Comparison of ENCODE assay signal across 14 mouse cellular contexts in the genomic region with DNA sequence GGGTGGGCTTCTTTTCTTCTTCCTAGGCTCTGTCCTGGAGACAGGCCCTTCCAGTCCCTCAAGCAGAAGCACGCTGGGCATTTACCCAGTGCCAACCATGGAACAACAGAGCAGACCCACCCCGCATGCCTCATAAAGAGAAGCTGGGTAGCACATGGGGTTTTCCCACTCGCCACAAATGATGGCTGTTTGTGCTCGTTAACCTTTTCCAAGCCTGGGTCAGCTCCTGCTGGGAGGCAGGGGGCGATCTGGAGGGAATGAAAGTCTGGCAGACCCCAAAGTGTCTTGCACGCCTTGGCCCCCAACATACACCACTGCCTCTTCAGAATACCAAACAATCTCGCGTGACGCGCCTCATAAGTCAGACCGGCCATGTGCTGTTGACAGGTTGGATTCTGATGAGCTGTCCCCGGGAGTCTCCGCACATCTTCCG. TPM values are rescaled to one million over a fixed set of nuclear protein-coding genes. Genes with fewer than 3 reads are reported as not detected.
DNase-seq lines count a peak whose midpoint lies in the region; ATAC-seq lines count a peak whose summit lies in the region.
"Had no signal": no experiment of that assay in that cellular context is flagged by ENCODE, and none has a peak within 500 bp of the region (broad histone marks: within the 10 kb centered on the region; RNA-seq: fewer than 3 reads in every experiment).

No protein-coding gene starts in this region.

- no peak overlapping the region for H3K4me3 ChIP-seq in heart, embryonic 14.5 days (ENCODE audit: control insufficient read depth in 1 of 2, insufficient read depth in 1 of 2, low read depth in 1 of 2, low read length in 2 of 2)
- no peak overlapping the region for H3K4me3 ChIP-seq in forebrain, embryonic 15.5 days
- no peak overlapping the region for H3K4me3 ChIP-seq in midbrain, embryonic 11.5 days (ENCODE audit: low read depth, low read length)

- 42% methylated on average over 14 of the region's 14 CpGs for WGBS in heart, embryonic 14.5 days
- WGBS in forebrain, embryonic 15.5 days: 37% methylated on average over 14 of the region's 14 CpGs
- WGBS in midbrain, embryonic 11.5 days: 52% methylated on average over 14 of the region's 14 CpGs

- ATAC-seq in heart, embryonic 14.5 days (ENCODE audit: insufficient number of reproducible peaks, insufficient read depth, low FRiP score, low read depth): no peak
- ATAC-seq in forebrain, embryonic 15.5 days (replicated peaks): peak; percentile 57
- ATAC-seq in midbrain, embryonic 11.5 days (ENCODE audit: low FRiP score): peak; percentile 48
- ATAC-seq in erythroid progenitor cell, adult 5-6 weeks (replicated peaks; ENCODE audit: low FRiP score, poor library complexity, severe bottlenecking): no peak
- ATAC-seq: Patski had no signal

- no peaks in the 10 kb centered on the region for H3K36me3 ChIP-seq in heart, embryonic 14.5 days (ENCODE audit: control insufficient read depth, insufficient read depth, low read length)
- no peaks in the 10 kb centered on the region for H3K36me3 ChIP-seq in forebrain, embryonic 15.5 days
- no peaks in the 10 kb centered on the region for H3K36me3 ChIP-seq in midbrain, embryonic 11.5 days (ENCODE audit: control insufficient read depth, insufficient read depth, low read length)

- H3K27me3 ChIP-seq in heart, embryonic 14.5 days (ENCODE audit: control insufficient read depth, insufficient read depth, low read length): no peaks in the 10 kb centered on the region
- H3K27me3 ChIP-seq in forebrain, embryonic 15.5 days: no peaks in the 10 kb centered on the region
- H3K27me3 ChIP-seq in midbrain, embryonic 11.5 days (ENCODE audit: control insufficient read depth, insufficient read depth, low read length): no peaks in the 10 kb centered on the region

- DNase-seq in heart, postnatal 36 days: no peak
- DNase-seq in midbrain, embryonic 11.5 days (ENCODE audit: low spot score, missing footprints): peak; percentile 86
- DNase-seq in retina, embryonic 14.5 days (ENCODE audit: low spot score): peak; percentile 62
- DNase-seq in layer of hippocampus, adult 18-20 months (ENCODE audit: low spot score in 2 of 2): no peak
- no peak for DNase-seq in testis, postnatal 10 days (ENCODE audit: low spot score)
- DNase-seq: adrenal gland, adult 8-10 months; thymus, adult 2 months had no signal

- no peak overlapping the region for H3K9ac ChIP-seq in heart, embryonic 14.5 days (ENCODE audit: low read length)
- H3K9ac ChIP-seq in forebrain, embryonic 15.5 days (replicated peaks): no peak overlapping the region
- H3K9ac ChIP-seq in midbrain, embryonic 11.5 days (ENCODE audit: low read length): no peak overlapping the region

- peak overlapping the region; percentile 45 for H3K4me2 ChIP-seq in heart, embryonic 14.5 days (ENCODE audit: low read length)
- 0 out of 2 replicates have a peak overlapping the region, but pooled peaks have one; percentile 5 for H3K4me2 ChIP-seq in forebrain, embryonic 15.5 days (replicated peaks)
- H3K4me2 ChIP-seq in midbrain, embryonic 11.5 days: no peak overlapping the region
- H3K4me2 ChIP-seq: liver, embryonic 11.5 days had no signal

- H3K27ac ChIP-seq in heart, embryonic 14.5 days (replicated peaks in 1 of 2; ENCODE audit: control insufficient read depth in 1 of 2, insufficient read depth in 1 of 2, low read depth in 2 of 2, low read length in 2 of 2): no peak overlapping the region
- H3K27ac ChIP-seq in forebrain, embryonic 15.5 days (replicated peaks): no peak overlapping the region
- H3K27ac ChIP-seq in midbrain, embryonic 11.5 days (ENCODE audit: low read depth, low read length): no peak overlapping the region; the same call in 1 of the 2 replicates
- H3K27ac ChIP-seq: macrophage had no signal

- H3K9me3 ChIP-seq in heart, embryonic 14.5 days (ENCODE audit: control insufficient read depth, low read length): no peaks in the 10 kb centered on the region
- H3K9me3 ChIP-seq in forebrain, embryonic 15.5 days: no peaks in the 10 kb centered on the region
- H3K9me3 ChIP-seq in midbrain, embryonic 11.5 days (ENCODE audit: control insufficient read depth, low read length): no peaks in the 10 kb centered on the region

- peaks cover 13 to 21% of the 10 kb centered on the region in 2 experiments for H3K4me1 ChIP-seq in heart, embryonic 14.5 days (ENCODE audit: control insufficient read depth in 2 of 2, insufficient read depth in 2 of 2, low read length in 2 of 2)
- peaks cover 17% of the 10 kb centered on the region for H3K4me1 ChIP-seq in forebrain, embryonic 15.5 days
- H3K4me1 ChIP-seq in midbrain, embryonic 11.5 days (ENCODE audit: control insufficient read depth, insufficient read depth, low read length): peaks cover 18% of the 10 kb centered on the region

- intact Hi-C loops in heart, postnatal 36 days (cut with DNase I): no loop called here

RNA-seq across cellular contexts. Expression of a gene that starts 21.6 kb away (rescaled TPM):
- polyA plus RNA-seq in heart, embryonic 14.5 days (2014; fragmentation: Nextera tagmentation; extraction: Ambion mirVana): not detected in 2 replicates
- not detected for total RNA-seq in heart, postnatal 36 days (2021)
- polyA plus RNA-seq in forebrain, embryonic 15.5 days (2015; fragmentation: Nextera tagmentation; extraction: Ambion mirVana): 0.45 and 0.47 TPM in 2 replicates
- 0.29 TPM in 1 of 2 replicates, not detected in the other for polyA plus RNA-seq in midbrain, embryonic 11.5 days (2014; fragmentation: Nextera tagmentation; extraction: Ambion mirVana)
- total RNA-seq in layer of hippocampus, adult 18-20 months (2021): not detected
- 2.2 TPM in 1 of 2 replicates, not detected in the other for total RNA-seq in erythroid progenitor cell, adult 5-6 weeks (2015; ENCODE audit: low replicate concordance)
- total RNA-seq in erythroid progenitor cell, adult 5-6 weeks (2017; ENCODE audit: low replicate concordance): not detected in 2 replicates
- total RNA-seq: adrenal gland, adult 8-10 months had no signal
- polyA plus RNA-seq: kidney, embryonic 14.5 days; liver, embryonic 11.5 days; macrophage; Patski had no signal

RNA-seq across cellular contexts. Expression of a gene that starts 28.5 kb away (rescaled TPM):
- 0.59 and 0.89 TPM in 2 replicates for polyA plus RNA-seq in heart, embryonic 14.5 days (2014; fragmentation: Nextera tagmentation; extraction: Ambion mirVana)
- total RNA-seq in heart, postnatal 36 days (2021): under 1 TPM; 0.05 to 0.19 TPM
- polyA plus RNA-seq in forebrain, embryonic 15.5 days (2015; fragmentation: Nextera tagmentation; extraction: Ambion mirVana): 0.08 TPM in 1 of 2 replicates, not detected in the other
- 0.25 and 0.26 TPM in 2 replicates for polyA plus RNA-seq in midbrain, embryonic 11.5 days (2014; fragmentation: Nextera tagmentation; extraction: Ambion mirVana)
- total RNA-seq in layer of hippocampus, adult 18-20 months (2021): under 1 TPM; 0.40 to 0.41 TPM
- 0.84 and 20.2 TPM in 2 replicates for total RNA-seq in erythroid progenitor cell, adult 5-6 weeks (2015; ENCODE audit: low replicate concordance)
- 0.15 and 1.4 TPM in 2 replicates for total RNA-seq in erythroid progenitor cell, adult 5-6 weeks (2017; ENCODE audit: low replicate concordance)

Comparison
In these comparisons a context has a peak if more than half of its experiments do, and no peak if none do; other contexts are left out.
1. ATAC-seq: peak in forebrain, embryonic 15.5 days (single experiment) and midbrain, embryonic 11.5 days (single experiment); none in heart, embryonic 14.5 days (single experiment) and erythroid progenitor cell, adult 5-6 weeks (single experiment).
2. DNase-seq: peak in midbrain, embryonic 11.5 days (single experiment) and retina, embryonic 14.5 days (single experiment); none in heart, postnatal 36 days (0 of 2), layer of hippocampus, adult 18-20 months (0 of 2) and testis, postnatal 10 days (single experiment).